Mouse (Mus musculus) liver, embryonic 13.5 days (tissue): ENCODE measurements around the gene Dhx29. TPM values are rescaled to one million over a fixed set of nuclear protein-coding genes. Genes with fewer than 3 reads are reported as not detected.
A peak's percentile ranks its signal among the peaks of the same experiment; 100 is the strongest.

ENCODE experiments used
- ATAC-seq: fragments of 200-750 bp; cut with Nextera tagmentation; 2 replicates; pipeline ENCODE4 v1.8.0; 2017; ENCODE audit warnings: low read depth, mild to moderate bottlenecking, moderate number of reproducible peaks, moderate library complexity
- DNase-seq: peaks from one replicate; pipeline ENCODE4 v3.0.0; 2022
- H3K27ac ChIP-seq: fragments of 300-500 bp; sonication (generic); 2 replicates; pipeline ENCODE4 v1.5.1; 2015; ENCODE audit warnings: moderate library complexity, mild to moderate bottlenecking, inconsistent platforms
- H3K27me3 ChIP-seq: fragments of 300-500 bp; sonication (generic); 2 replicates; pipeline ENCODE4 v1.6.1; 2015; ENCODE audit warnings: mild to moderate bottlenecking, inconsistent platforms
- H3K36me3 ChIP-seq: fragments of 300-500 bp; sonication (generic); 2 replicates; pipeline ENCODE4 v1.6.1; 2015; ENCODE audit warnings: mild to moderate bottlenecking, inconsistent platforms
- H3K4me1 ChIP-seq: fragments of 300-500 bp; sonication (generic); replicated peaks from 2 replicates; pipeline ENCODE4 v1.6.1; 2015; ENCODE audit warnings: inconsistent platforms
- H3K4me2 ChIP-seq: fragments of 300-500 bp; sonication (generic); 2 replicates; pipeline ENCODE4 v1.6.1; 2015; ENCODE audit warnings: inconsistent platforms, mild to moderate bottlenecking, moderate library complexity
- H3K4me3 ChIP-seq: fragments of 300-500 bp; sonication (generic); replicated peaks from 2 replicates; pipeline ENCODE4 v1.5.1; 2015; ENCODE audit warnings: mild to moderate bottlenecking, inconsistent platforms
- H3K9ac ChIP-seq: fragments of 300-500 bp; sonication (generic); 2 replicates; pipeline ENCODE4 v1.6.1; 2015; ENCODE audit warnings: mild to moderate bottlenecking, inconsistent platforms
- H3K9me3 ChIP-seq: fragments of 300-500 bp; sonication (generic); replicated peaks from 2 replicates; pipeline ENCODE4 v1.6.1; 2016; ENCODE audit warnings: inconsistent platforms
- WGBS: fragments of 180-500 bp; shearing (Covaris S2); methylation state at CpG from one replicate; pipeline ENCODE4 v1.1.7; 2015; ENCODE audit not compliant: insufficient replicate concordance; 5-methylcytosine and 5-hydroxymethylcytosine counted together
- polyA plus RNA-seq: library from polyadenylated mRNA; unstranded; fragments of >200 nt; fragmentation: Nextera tagmentation; extraction: Ambion mirVana; gene quantifications from 2 replicates; pipeline ENCODE4 v1.2.1, GENCODE M21; 2015

Dhx29 gene
- polyA plus RNA-seq, 1 experiment from 2014 or later = 13.2 TPM

DNA sequence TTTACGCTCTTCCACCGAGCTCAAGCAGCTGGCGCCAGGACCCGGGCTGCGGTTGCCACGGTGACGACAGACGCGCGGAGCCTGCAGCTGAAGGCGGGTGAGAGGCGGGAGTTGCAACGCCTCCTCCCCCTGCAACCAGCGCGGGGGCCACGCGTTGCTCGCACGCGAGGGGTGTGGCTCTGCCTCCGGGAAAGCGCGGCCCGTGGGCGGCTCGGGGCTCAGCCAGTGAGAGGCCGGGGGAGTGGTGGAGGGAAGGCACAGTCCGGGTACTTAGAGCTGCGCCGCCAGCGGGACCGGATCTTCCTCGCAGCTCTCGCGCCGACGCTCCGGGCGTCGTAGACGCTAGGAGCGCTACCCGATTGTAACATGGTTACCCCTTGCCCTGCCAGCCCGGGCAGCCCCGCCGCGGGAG is 60.3 kb downstream of the Dhx29 start, which contains the start of gene Ccno:
Gene Ccno (plus strand): TSS at position 271 of the 412 bp plus-strand sequence.
- H3K27ac ChIP-seq = no peak within 1 kb of the TSS
- under 1% methylated on average over 47 of the region's 47 CpGs for WGBS
- H3K4me1 ChIP-seq = peaks cover 16% of the 10 kb centered on the region
- H3K9ac ChIP-seq = no peak within 1 kb of the TSS
- H3K36me3 ChIP-seq = no peaks in the 10 kb centered on the region
- H3K4me3 ChIP-seq = peak within 1 kb of the TSS; percentile 53
- peaks cover 86% of the 10 kb centered on the region for H3K27me3 ChIP-seq
- ATAC-seq (peak; percentile 91), DNase-seq (peak; percentile 57)
- no peaks in the 10 kb centered on the region for H3K9me3 ChIP-seq
- peak within 1 kb of the TSS; percentile 75 for H3K4me2 ChIP-seq

DNA sequence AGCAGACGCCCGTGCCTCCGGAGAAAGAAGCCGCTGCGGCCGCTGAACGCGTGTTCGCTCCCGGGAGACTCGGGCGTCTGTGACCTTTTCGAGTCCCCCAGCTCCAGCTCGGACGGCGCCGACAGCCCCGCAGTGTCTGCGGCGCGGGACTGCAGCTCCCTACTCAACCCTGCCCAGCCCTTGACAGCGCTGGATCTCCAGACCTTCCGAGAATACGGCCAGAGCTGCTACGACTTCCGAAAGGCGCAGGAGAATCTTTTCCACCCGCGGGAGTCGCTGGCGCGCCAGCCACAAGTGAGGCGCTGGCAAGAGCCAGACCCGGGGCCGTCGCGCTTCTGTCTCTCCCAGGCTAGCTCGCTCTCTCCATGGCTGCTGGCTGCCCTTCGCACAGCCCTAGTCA is 60.7 kb downstream of the Dhx29 start:
- Histone ChIP-seq H3K9ac (no peak overlapping the region), H3K27ac (no peak overlapping the region), H3K36me3 (no peaks in the 10 kb centered on the region), H3K9me3 (no peaks in the 10 kb centered on the region), H3K4me1 (peaks cover 16% of the 10 kb centered on the region), H3K27me3 (peaks cover 91% of the 10 kb centered on the region), H3K4me3 (peak overlapping the region; percentile 53), H3K4me2 (peak overlapping the region; percentile 75)
- under 1% methylated on average over 39 of the region's 39 CpGs for WGBS
- DNase-seq = no peak
- ATAC-seq = no peak; the same call in 1 of the 2 replicates

DNA sequence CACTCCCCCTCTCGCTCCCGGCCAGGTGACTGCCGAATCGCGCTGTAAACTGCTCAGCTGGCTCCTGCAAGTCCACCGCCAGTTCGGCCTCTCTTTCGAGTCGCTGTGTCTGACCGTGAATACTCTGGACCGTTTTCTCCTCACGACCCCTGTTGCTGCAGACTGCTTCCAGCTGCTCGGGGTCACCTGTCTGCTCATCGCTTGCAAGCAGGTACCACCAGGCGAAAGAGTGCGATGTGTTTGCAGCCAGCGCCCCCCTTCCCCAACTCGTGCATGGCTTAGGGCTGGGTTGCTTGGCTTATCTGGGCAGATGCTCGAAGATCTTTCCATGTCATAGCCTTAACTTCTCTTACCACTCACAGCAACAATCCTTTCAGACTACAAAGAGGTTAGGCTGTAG is 61.6 kb downstream of the Dhx29 start:
- H3K36me3 ChIP-seq = no peaks in the 10 kb centered on the region
- peaks cover 91% of the 10 kb centered on the region for H3K27me3 ChIP-seq
- no peak overlapping the region for H3K27ac ChIP-seq
- ATAC-seq (no peak), DNase-seq (no peak)
- peak overlapping the region; percentile 75 for H3K4me2 ChIP-seq
- no peaks in the 10 kb centered on the region for H3K9me3 ChIP-seq
- peaks cover 21% of the 10 kb centered on the region for H3K4me1 ChIP-seq
- 2% methylated on average over 19 of the region's 19 CpGs for WGBS
- peak overlapping the region; percentile 53 for H3K4me3 ChIP-seq
- H3K9ac ChIP-seq = no peak overlapping the region

DNA sequence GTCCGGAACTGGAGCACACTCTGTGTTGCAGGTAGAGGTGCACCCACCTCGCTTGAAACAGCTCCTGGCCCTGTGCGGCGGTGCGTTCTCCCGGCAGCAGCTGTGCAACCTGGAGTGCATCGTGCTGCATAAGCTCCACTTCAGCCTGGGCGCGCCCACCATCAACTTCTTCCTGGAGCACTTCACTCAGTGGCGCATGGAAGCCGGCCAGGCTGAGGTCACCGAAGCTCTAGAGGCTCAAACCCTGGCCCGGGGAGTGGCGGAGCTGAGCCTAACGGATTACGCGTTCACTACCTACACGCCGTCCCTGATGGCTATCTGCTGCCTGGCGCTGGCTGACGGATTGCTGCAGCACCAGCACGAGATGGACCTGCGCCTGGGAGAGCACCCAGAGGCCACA is 62.3 kb downstream of the Dhx29 start:
- 3% methylated on average over 23 of the region's 23 CpGs for WGBS
- no peaks in the 10 kb centered on the region for H3K9me3 ChIP-seq
- peaks cover 92% of the 10 kb centered on the region for H3K27me3 ChIP-seq
- 0 out of 2 replicates have a peak overlapping the region, but pooled peaks have one; percentile 14 for H3K4me2 ChIP-seq
- no peak overlapping the region for H3K27ac ChIP-seq
- H3K9ac ChIP-seq = no peak overlapping the region
- H3K4me1 ChIP-seq = peaks cover 25% of the 10 kb centered on the region
- ATAC-seq (no peak), DNase-seq (no peak)
- H3K4me3 ChIP-seq = peak overlapping the region; percentile 6; the same call in 1 of the 2 replicates
- no peaks in the 10 kb centered on the region for H3K36me3 ChIP-seq

- Histone ChIP-seq H3K9me3 (no peaks in the 10 kb centered on the region), H3K4me1 (peaks cover 25% of the 10 kb centered on the region), H3K27me3 (peaks cover 96% of the 10 kb centered on the region), H3K4me3 (no peak overlapping the region), H3K36me3 (no peaks in the 10 kb centered on the region), H3K9ac (no peak overlapping the region), H3K4me2 (no peak overlapping the region), H3K27ac (no peak overlapping the region)
- DNase-seq (no peak), ATAC-seq (no peak)
- WGBS = 7% methylated on average over 4 of the region's 4 CpGs
Observed at GRCm38 (mm10) chr13:112990346-112990745, 63.1 kb downstream of the Dhx29 start.

- Histone ChIP-seq H3K4me3 (peak within 1 kb of the TSS; percentile 44), H3K27me3 (peaks cover 96% of the 10 kb centered on the region), H3K36me3 (no peaks in the 10 kb centered on the region), H3K4me1 (peaks cover 17% of the 10 kb centered on the region), H3K4me2 (peak within 1 kb of the TSS; percentile 59), H3K9me3 (no peaks in the 10 kb centered on the region), H3K9ac (no peak within 1 kb of the TSS), H3K27ac (no peak within 1 kb of the TSS)
- 2% methylated on average over 63 of the region's 63 CpGs for WGBS
- DNase-seq (no peak), ATAC-seq (no peak)
Observed at GRCm38 (mm10) chr13:112993531-112994152, 66.4 kb downstream of the Dhx29 start, which contains the start of gene Mcidas. Mcidas (plus strand) TSS chr13:112993845.

- Histone ChIP-seq H3K9me3 (no peaks in the 10 kb centered on the region), H3K4me3 (peak overlapping the region; percentile 44), H3K27ac (no peak overlapping the region), H3K4me1 (peaks cover 16% of the 10 kb centered on the region), H3K36me3 (no peaks in the 10 kb centered on the region), H3K27me3 (peaks cover 96% of the 10 kb centered on the region), H3K4me2 (peak overlapping the region; percentile 59), H3K9ac (no peak overlapping the region)
- ATAC-seq (peak; percentile 40; the same call in 1 of the 2 replicates), DNase-seq (no peak)
- under 1% methylated on average over 25 of the region's 25 CpGs for WGBS
Observed at GRCm38 (mm10) chr13:112994191-112994590, 66.9 kb downstream of the Dhx29 start.

GRCm38 (mm10) chr13:112996407-112996806 is 69.2 kb downstream of the Dhx29 start:
- DNase-seq = no peak
- H3K27me3 ChIP-seq = peaks cover 90% of the 10 kb centered on the region
- H3K4me1 ChIP-seq = peaks cover 16% of the 10 kb centered on the region
- H3K36me3 ChIP-seq = no peaks in the 10 kb centered on the region
- no peak overlapping the region for H3K4me3 ChIP-seq
- H3K27ac ChIP-seq = no peak overlapping the region
- no peaks in the 10 kb centered on the region for H3K9me3 ChIP-seq
- no peak for ATAC-seq
- no peak overlapping the region for H3K9ac ChIP-seq
- WGBS = 43% methylated on average over 4 of the region's 4 CpGs
- no peak overlapping the region for H3K4me2 ChIP-seq

DNA sequence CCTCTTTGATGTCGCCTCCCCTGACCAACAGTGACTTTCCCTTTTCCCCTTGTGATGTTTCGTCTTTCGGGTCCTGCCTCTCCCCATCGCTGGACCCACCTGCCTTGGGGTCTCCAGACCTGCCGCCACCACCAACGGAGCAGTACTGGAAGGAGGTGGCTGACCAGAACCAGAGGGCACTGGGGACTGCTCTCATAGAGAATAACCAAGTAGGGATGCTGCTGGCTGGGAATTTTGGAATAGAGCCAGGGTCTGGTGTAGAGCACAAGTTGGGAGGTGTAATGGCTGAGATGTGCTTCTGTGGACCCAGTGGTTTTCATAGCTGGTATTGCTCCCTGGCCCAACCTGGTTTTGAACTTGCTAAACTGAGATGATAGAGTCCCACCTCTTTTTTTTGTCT is 70.1 kb downstream of the Dhx29 start:
- no peak overlapping the region for H3K27ac ChIP-seq
- peaks cover 16% of the 10 kb centered on the region for H3K4me1 ChIP-seq
- H3K4me3 ChIP-seq = no peak overlapping the region
- 49% methylated on average over 6 of the region's 6 CpGs for WGBS
- DNase-seq = no peak
- ATAC-seq = no peak
- H3K36me3 ChIP-seq = no peaks in the 10 kb centered on the region
- H3K27me3 ChIP-seq = peaks cover 94% of the 10 kb centered on the region
- H3K9ac ChIP-seq = no peak overlapping the region
- H3K9me3 ChIP-seq = no peaks in the 10 kb centered on the region
- H3K4me2 ChIP-seq = no peak overlapping the region

DNA sequence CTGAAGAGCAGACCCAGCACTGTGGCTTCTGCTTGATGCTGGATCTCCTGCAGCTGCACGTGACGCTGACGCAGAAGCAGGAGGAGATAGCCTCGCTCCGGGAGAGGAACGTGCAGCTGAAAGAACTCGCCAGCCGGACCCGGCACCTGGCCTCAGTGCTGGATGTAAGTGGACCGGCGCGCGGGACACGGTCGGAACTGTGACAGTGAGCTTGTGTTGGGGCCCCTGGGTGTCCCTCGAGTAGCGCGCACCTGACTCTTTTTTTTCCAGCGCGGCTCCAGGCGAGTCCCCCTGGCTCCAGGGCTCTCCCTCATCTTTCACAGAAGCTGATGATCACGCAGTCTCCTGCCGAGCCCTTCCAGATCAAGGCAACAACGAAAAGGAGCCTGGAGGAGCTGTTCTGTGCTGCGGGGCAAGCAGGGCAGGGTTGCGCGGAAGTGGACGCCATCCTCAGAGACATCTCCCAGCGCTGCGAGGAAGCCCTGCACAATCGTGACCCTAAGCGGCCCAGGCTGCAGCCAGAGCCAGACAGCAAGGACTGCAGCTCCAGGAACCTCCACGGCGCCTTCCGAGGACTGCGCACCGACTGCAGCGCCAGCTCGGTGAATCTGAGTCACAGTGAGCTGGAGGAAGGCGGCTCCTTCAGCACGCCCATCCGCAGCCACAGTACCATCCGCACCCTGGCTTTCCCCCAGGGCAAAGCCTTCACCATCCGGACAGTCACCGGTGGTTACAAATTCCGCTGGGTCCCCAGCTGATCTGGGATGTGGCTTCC is 71.4 kb downstream of the Dhx29 start:
- Histone ChIP-seq H3K4me1 (peaks cover 13% of the 10 kb centered on the region), H3K27me3 (peaks cover 85% of the 10 kb centered on the region), H3K4me2 (peak overlapping the region; percentile 51), H3K4me3 (peak overlapping the region; percentile 19), H3K36me3 (no peaks in the 10 kb centered on the region), H3K27ac (no peak overlapping the region), H3K9me3 (no peaks in the 10 kb centered on the region), H3K9ac (no peak overlapping the region)
- ATAC-seq (no peak), DNase-seq (no peak)
- under 1% methylated on average over 46 of the region's 46 CpGs for WGBS

- Histone ChIP-seq H3K36me3 (no peaks in the 10 kb centered on the region), H3K9ac (no peak overlapping the region), H3K9me3 (no peaks in the 10 kb centered on the region), H3K4me3 (no peak overlapping the region), H3K4me2 (no peak overlapping the region), H3K4me1 (peaks cover 6% of the 10 kb centered on the region; the same call in 1 of the 2 replicates), H3K27me3 (peaks cover 70% of the 10 kb centered on the region), H3K27ac (no peak overlapping the region)
- DNase-seq = no peak
- WGBS = 50% methylated on average over 3 of the region's 3 CpGs
- ATAC-seq = no peak
Observed at GRCm38 (mm10) chr13:113000090-113000489, 72.8 kb downstream of the Dhx29 start.
